Mouse (Mus musculus): ENCODE data around the gene Angptl4. TPM values are rescaled to one million over a fixed set of nuclear protein-coding genes. Genes with fewer than 3 reads are reported as not detected.

The Angptl4 gene
- polyA plus RNA-seq, 1 experiment from 2014 or later: 35.4 TPM

- ATAC-seq (ENCODE audit: insufficient read depth) (no peak), DNase-seq (no peak)
- no peak overlapping the region for H3K27ac ChIP-seq (ENCODE audit: low read depth)
- H3K4me1 ChIP-seq (ENCODE audit: insufficient read depth): no peaks in the 10 kb centered on the region
- no peaks in the 10 kb centered on the region for H3K9me3 ChIP-seq (ENCODE audit: low read depth, low read length)
- no peak overlapping the region for H3K4me3 ChIP-seq (ENCODE audit: low read depth, low read length)
- no peaks in the 10 kb centered on the region for H3K27me3 ChIP-seq (ENCODE audit: insufficient read depth, low read length)
- no peak overlapping the region for H3K4me2 ChIP-seq
- peaks cover 23% of the 10 kb centered on the region for H3K36me3 ChIP-seq (ENCODE audit: insufficient read depth)
- 85% methylated on average over 4 of the region's 4 CpGs for WGBS
- no peak overlapping the region for H3K9ac ChIP-seq
- no peak for TF ChIP-seq CTCF (IDR thresholded peaks at IDR 0.05; ENCODE audit: low read depth)
Observed at GRCm38 (mm10) chr17:33771617-33772016, 10.0 kb downstream of the Angptl4 start.

GRCm38 (mm10) chr17:33766389-33766788 lies 15.2 kb downstream of the Angptl4 start:
- ATAC-seq (ENCODE audit: insufficient read depth) (no peak), DNase-seq (no peak)
- no peaks in the 10 kb centered on the region for H3K27me3 ChIP-seq (ENCODE audit: insufficient read depth, low read length)
- no peak for TF ChIP-seq CTCF (IDR thresholded peaks at IDR 0.05; ENCODE audit: low read depth)
- H3K36me3 ChIP-seq (ENCODE audit: insufficient read depth): no peaks in the 10 kb centered on the region
- H3K4me3 ChIP-seq (ENCODE audit: low read depth, low read length): no peak overlapping the region
- 70% methylated on average over 3 of the region's 3 CpGs for WGBS
- no peaks in the 10 kb centered on the region for H3K4me1 ChIP-seq (ENCODE audit: insufficient read depth)
- no peaks in the 10 kb centered on the region for H3K9me3 ChIP-seq (ENCODE audit: low read depth, low read length)
- H3K9ac ChIP-seq: no peak overlapping the region
- no peak overlapping the region for H3K27ac ChIP-seq (ENCODE audit: low read depth)
- H3K4me2 ChIP-seq: no peak overlapping the region

DNA sequence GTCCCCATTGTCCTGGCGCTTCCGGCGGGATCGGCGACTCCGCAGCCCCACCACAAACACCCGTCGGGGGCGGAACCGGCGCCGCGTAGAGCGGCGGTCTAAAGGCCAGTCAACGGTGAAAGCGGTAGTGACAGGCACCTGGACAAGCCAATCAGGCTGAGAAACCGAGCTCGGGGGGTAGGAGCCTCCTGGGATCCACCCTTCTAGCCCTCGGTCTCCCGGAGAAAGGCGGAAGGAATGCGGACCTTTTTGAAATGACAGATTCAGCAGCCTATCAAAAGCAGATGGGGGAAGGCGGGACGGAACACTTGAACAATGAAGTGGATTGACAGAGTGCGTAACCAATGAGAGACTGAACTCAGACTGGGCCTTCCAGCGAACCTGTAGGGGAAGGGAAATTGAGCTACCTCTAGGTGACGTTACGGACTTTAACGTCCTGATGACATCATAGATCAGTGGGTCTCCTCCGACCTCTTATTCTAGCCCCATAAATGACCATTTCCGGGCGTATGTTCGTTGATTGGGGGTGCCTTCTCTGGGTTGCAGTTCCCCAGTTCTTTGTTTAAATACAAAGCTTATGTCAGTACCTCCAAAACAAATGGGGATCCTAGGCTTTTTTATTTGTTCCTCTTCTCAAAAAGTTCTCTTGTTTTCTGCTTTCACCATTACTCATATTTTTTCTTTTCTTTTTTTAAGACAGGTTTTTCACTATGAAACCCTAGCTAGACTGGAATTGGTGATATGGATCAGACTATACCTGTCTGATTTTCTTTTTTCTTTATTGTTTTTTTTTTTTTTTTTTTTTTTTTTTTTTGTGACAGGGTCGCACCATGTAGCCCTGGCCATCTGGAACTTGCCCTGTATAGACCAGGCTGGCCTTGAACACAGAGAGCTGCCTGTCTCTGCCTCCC lies 21.1 kb downstream of the Angptl4 start, which contains the start of gene Rab11b:
TSS of gene Rab11b (minus strand) at position 276 of the 911 bp plus-strand sequence.
- Histone ChIP-seq H3K9ac (peak within 1 kb of the TSS; percentile 94), H3K36me3 (ENCODE audit: insufficient read depth) (peaks cover 15% of the 10 kb centered on the region), H3K4me2 (peak within 1 kb of the TSS; percentile 85), H3K4me1 (ENCODE audit: insufficient read depth) (peaks cover 4% of the 10 kb centered on the region; the same call in 1 of the 2 replicates), H3K9me3 (ENCODE audit: low read depth, low read length) (no peaks in the 10 kb centered on the region), H3K27me3 (ENCODE audit: insufficient read depth, low read length) (no peaks in the 10 kb centered on the region), H3K27ac (ENCODE audit: low read depth) (peak within 1 kb of the TSS; percentile 99), H3K4me3 (ENCODE audit: low read depth, low read length) (peak within 1 kb of the TSS; percentile 70)
- TF ChIP-seq CTCF (IDR thresholded peaks at IDR 0.05; ENCODE audit: low read depth): no peak
- peak; percentile 99 for ATAC-seq (ENCODE audit: insufficient read depth)
- peak; percentile 100 for DNase-seq
- WGBS: 3% methylated on average over 35 of the region's 35 CpGs

DNA sequence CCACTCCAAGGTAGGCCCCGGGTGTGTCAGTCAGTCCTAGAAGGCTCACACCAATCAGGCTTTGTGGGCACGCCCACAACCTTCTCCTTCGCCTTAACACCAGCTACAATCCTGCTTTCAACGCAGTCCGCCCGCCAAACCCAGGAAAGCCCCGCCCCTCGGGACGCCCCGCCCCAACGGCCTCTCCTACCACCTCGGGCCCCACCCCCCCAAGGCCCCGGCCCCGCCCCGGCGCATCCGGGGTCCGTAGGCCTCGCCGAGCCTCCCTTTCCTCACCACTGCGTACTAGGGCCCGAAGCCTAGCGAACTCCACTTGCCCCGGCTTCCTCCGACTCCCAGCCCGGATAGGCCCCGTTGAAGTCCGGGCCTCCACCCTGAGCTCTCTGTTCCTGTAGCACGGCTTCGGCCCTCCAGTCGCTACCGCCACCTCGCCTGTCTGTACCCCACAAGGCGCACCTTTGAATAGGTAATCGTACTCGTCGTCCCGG lies 21.8 kb downstream of the Angptl4 start:
- peak overlapping the region; percentile 94 for H3K9ac ChIP-seq
- peaks cover 16% of the 10 kb centered on the region for H3K36me3 ChIP-seq (ENCODE audit: insufficient read depth)
- TF ChIP-seq CTCF (IDR thresholded peaks at IDR 0.05; ENCODE audit: low read depth): no peak
- ATAC-seq (ENCODE audit: insufficient read depth) (peak; percentile 88), DNase-seq (peak; percentile 94)
- H3K4me2 ChIP-seq: peak overlapping the region; percentile 85
- WGBS: under 1% methylated on average over 38 of the region's 38 CpGs
- no peaks in the 10 kb centered on the region for H3K9me3 ChIP-seq (ENCODE audit: low read depth, low read length)
- H3K27ac ChIP-seq (ENCODE audit: low read depth): peak overlapping the region; percentile 99
- peaks cover 4% of the 10 kb centered on the region; the same call in 1 of the 2 replicates for H3K4me1 ChIP-seq (ENCODE audit: insufficient read depth)
- H3K4me3 ChIP-seq (ENCODE audit: low read depth, low read length): peak overlapping the region; percentile 70
- H3K27me3 ChIP-seq (ENCODE audit: insufficient read depth, low read length): no peaks in the 10 kb centered on the region

DNA sequence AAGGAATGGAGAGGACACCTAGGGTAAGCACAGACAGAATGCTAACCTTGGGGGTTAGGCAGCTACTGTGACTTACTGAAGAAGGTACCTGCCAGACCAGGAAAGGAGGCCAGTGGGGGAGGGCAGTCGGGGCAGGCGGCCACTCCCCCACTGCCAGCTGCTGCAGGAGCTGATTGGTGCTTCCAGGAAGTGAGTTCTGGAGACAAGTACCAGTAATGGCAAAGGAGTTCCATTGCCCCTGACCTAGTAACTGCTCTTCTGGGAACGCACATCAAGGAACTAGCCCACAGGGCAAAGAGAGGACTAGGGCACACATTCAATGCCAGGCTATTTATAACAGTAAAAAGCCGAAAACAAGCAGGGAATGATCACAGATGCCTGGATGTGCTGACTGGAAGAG lies 24.4 kb downstream of the Angptl4 start:
- peaks cover 4% of the 10 kb centered on the region; the same call in 1 of the 2 replicates for H3K4me1 ChIP-seq (ENCODE audit: insufficient read depth)
- WGBS: 71% methylated on average over 4 of the region's 4 CpGs
- no peak overlapping the region for H3K4me3 ChIP-seq (ENCODE audit: low read depth, low read length)
- no peak overlapping the region for H3K27ac ChIP-seq (ENCODE audit: low read depth)
- H3K9me3 ChIP-seq (ENCODE audit: low read depth, low read length): no peaks in the 10 kb centered on the region
- H3K36me3 ChIP-seq (ENCODE audit: insufficient read depth): peaks cover 16% of the 10 kb centered on the region
- H3K27me3 ChIP-seq (ENCODE audit: insufficient read depth, low read length): no peaks in the 10 kb centered on the region
- H3K9ac ChIP-seq: no peak overlapping the region; the same call in 1 of the 2 replicates
- DNase-seq: no peak
- no peak overlapping the region for H3K4me2 ChIP-seq
- TF ChIP-seq CTCF (IDR thresholded peaks at IDR 0.05; ENCODE audit: low read depth): no peak
- ATAC-seq (ENCODE audit: insufficient read depth): no peak

GRCm38 (mm10) chr17:33756108-33756790 lies 25.4 kb downstream of the Angptl4 start:
- DNase-seq: peak; percentile 30
- H3K4me1 ChIP-seq (ENCODE audit: insufficient read depth): peaks cover 4% of the 10 kb centered on the region; the same call in 1 of the 2 replicates
- no peak for ATAC-seq (ENCODE audit: insufficient read depth)
- H3K9me3 ChIP-seq (ENCODE audit: low read depth, low read length): no peaks in the 10 kb centered on the region
- no peaks in the 10 kb centered on the region for H3K27me3 ChIP-seq (ENCODE audit: insufficient read depth, low read length)
- no peak overlapping the region for H3K4me3 ChIP-seq (ENCODE audit: low read depth, low read length)
- no peak for TF ChIP-seq CTCF (IDR thresholded peaks at IDR 0.05; ENCODE audit: low read depth)
- no peak overlapping the region for H3K9ac ChIP-seq
- 86% methylated on average over 3 of the region's 3 CpGs for whole genome bisulfite sequencing
- no peak overlapping the region for H3K4me2 ChIP-seq
- no peak overlapping the region for H3K27ac ChIP-seq (ENCODE audit: low read depth)
- peaks cover 24% of the 10 kb centered on the region for H3K36me3 ChIP-seq (ENCODE audit: insufficient read depth)
